Mouse (Mus musculus) C2C12 (cell line): Measurements from ENCODE around the gene Abcc4. TPM values are rescaled to one million over a fixed set of nuclear protein-coding genes. Genes with fewer than 3 reads are reported as not detected.

Experiments
- H3K27me3 ChIP-seq: one replicate; pipeline ENCODE4 v1.6.1; 2011; ENCODE audit not compliant: control insufficient read depth, insufficient read depth, insufficient read length
- H3K36me3 ChIP-seq: one replicate; pipeline ENCODE4 v1.6.1; 2011; ENCODE audit not compliant: control insufficient read depth, insufficient read depth
- H3K4me3 ChIP-seq: one replicate; pipeline ENCODE4 v1.5.1; 2011; ENCODE audit warnings: mild to moderate bottlenecking, control low read depth; ENCODE audit not compliant: poor library complexity, insufficient read depth, severe bottlenecking
- H3K79me2 ChIP-seq: one replicate; pipeline ENCODE4 v1.6.1; 2011; ENCODE audit not compliant: control insufficient read depth, insufficient read depth
- H3K79me3 ChIP-seq: one replicate; pipeline ENCODE4 v1.6.1; 2011; ENCODE audit warnings: low read depth, control low read depth
- H3ac ChIP-seq: one replicate; pipeline ENCODE3; 2011; ENCODE audit warnings: low read depth; ENCODE audit not compliant: control insufficient read depth, insufficient read length
- CEBPB ChIP-seq: IDR thresholded peaks from one replicate; pipeline ENCODE4 v1.6.1; 2011; ENCODE audit warnings: low read depth, mild to moderate bottlenecking, control low read depth, moderate library complexity
- CTCF ChIP-seq: IDR thresholded peaks from one replicate; pipeline ENCODE4 v1.5.1; 2011; ENCODE audit not compliant: control insufficient read depth, insufficient read depth, insufficient read length
- FOSL1 ChIP-seq: IDR thresholded peaks from one replicate; pipeline ENCODE4 v1.8.0; 2011; ENCODE audit warnings: mild to moderate bottlenecking, low read length; ENCODE audit not compliant: poor library complexity, insufficient read depth, severe bottlenecking
- MAX ChIP-seq: IDR thresholded peaks from one replicate; pipeline ENCODE4 v1.6.1; 2011; ENCODE audit warnings: mild to moderate bottlenecking, control low read depth
- MYOD1 ChIP-seq: IDR thresholded peaks from one replicate; pipeline ENCODE4 v1.6.1; 2011; ENCODE audit warnings: low read depth; ENCODE audit not compliant: control insufficient read depth, insufficient read length
- MYOG ChIP-seq: IDR thresholded peaks from one replicate; pipeline ENCODE4 v1.6.1; 2011; ENCODE audit not compliant: control insufficient read depth, insufficient read length; ENCODE audit errors: extremely low read depth
- USF1 ChIP-seq: IDR thresholded peaks from one replicate; pipeline ENCODE4 v1.6.1; 2011; ENCODE audit warnings: low read depth, mild to moderate bottlenecking, control low read depth, moderate library complexity
- polyA plus RNA-seq: library from polyadenylated mRNA; unstranded; fragments of >200 nt; fragmentation: generic; extraction: Trizol; gene quantifications from one replicate; pipeline ENCODE4 v1.2.1, GENCODE M21; 2012; ENCODE audit warnings: missing spikeins

Gene Abcc4
- polyA plus RNA-seq, 1 experiment: 9.0 TPM

- H3K36me3 ChIP-seq: no peaks in the 10 kb centered on the region
- H3K4me3 ChIP-seq: no peak overlapping the region
- no peaks in the 10 kb centered on the region for H3K27me3 ChIP-seq
- no peaks in the 10 kb centered on the region for H3K79me3 ChIP-seq
- H3K79me2 ChIP-seq: no peaks in the 10 kb centered on the region
- no peak for TF ChIP-seq MYOG
- TF ChIP-seq MYOD1: no peak
- no peak for TF ChIP-seq FOSL1
- TF ChIP-seq CEBPB: no peak
- TF ChIP-seq MAX: no peak
- no peak for TF ChIP-seq CTCF
- TF ChIP-seq USF1: no peak
- H3ac ChIP-seq: no peak overlapping the region
Observed at GRCm38 (mm10) chr14:118474226-118475099, 231.6 kb downstream of the Abcc4 start.

GRCm38 (mm10) chr14:118473831-118474193 is 232.2 kb downstream of the Abcc4 start:
- Histone ChIP-seq H3K79me3 (no peaks in the 10 kb centered on the region), H3K36me3 (no peaks in the 10 kb centered on the region), H3ac (no peak overlapping the region), H3K27me3 (no peaks in the 10 kb centered on the region), H3K4me3 (no peak overlapping the region), H3K79me2 (no peaks in the 10 kb centered on the region)
- TF ChIP-seq USF1 (no peak), CTCF (no peak), MAX (no peak), MYOD1 (no peak), FOSL1 (no peak), CEBPB (no peak), MYOG (no peak)

- no peak overlapping the region for H3K4me3 ChIP-seq
- TF ChIP-seq FOSL1 (no peak), MYOD1 (no peak), USF1 (no peak), CEBPB (no peak), CTCF (no peak), MAX (no peak), MYOG (no peak)
- H3K27me3 ChIP-seq: no peaks in the 10 kb centered on the region
Observed at GRCm38 (mm10) chr14:118473188-118473830, 232.7 kb downstream of the Abcc4 start.

GRCm38 (mm10) chr14:118465331-118465730 is 240.7 kb downstream of the Abcc4 start:
- Histone ChIP-seq H3ac (no peak overlapping the region), H3K79me3 (no peaks in the 10 kb centered on the region), H3K4me3 (no peak overlapping the region), H3K79me2 (no peaks in the 10 kb centered on the region), H3K36me3 (no peaks in the 10 kb centered on the region), H3K27me3 (no peaks in the 10 kb centered on the region)
- TF ChIP-seq FOSL1 (no peak), USF1 (no peak), CTCF (no peak), CEBPB (no peak), MYOD1 (no peak), MYOG (no peak), MAX (no peak)

More at GRCm38 (mm10) chr14:118473188-118473830, 232.7 kb downstream of the Abcc4 start:
- no peak overlapping the region for H3ac ChIP-seq
- H3K79me2 ChIP-seq: no peaks in the 10 kb centered on the region
- no peaks in the 10 kb centered on the region for H3K79me3 ChIP-seq
- no peaks in the 10 kb centered on the region for H3K36me3 ChIP-seq

- Histone ChIP-seq H3K4me3 (no peak overlapping the region), H3K36me3 (no peaks in the 10 kb centered on the region), H3K27me3 (no peaks in the 10 kb centered on the region), H3K79me3 (no peaks in the 10 kb centered on the region), H3K79me2 (no peaks in the 10 kb centered on the region), H3ac (no peak overlapping the region)
- no peak for TF ChIP-seq MAX
- no peak for TF ChIP-seq FOSL1
- TF ChIP-seq MYOG: no peak
- TF ChIP-seq USF1: no peak
- no peak for TF ChIP-seq CEBPB
- no peak for TF ChIP-seq CTCF
- TF ChIP-seq MYOD1: no peak
Observed at GRCm38 (mm10) chr14:118464401-118464800, 241.6 kb downstream of the Abcc4 start.

- no peaks in the 10 kb centered on the region for H3K79me2 ChIP-seq
- H3K79me3 ChIP-seq: no peaks in the 10 kb centered on the region
- TF ChIP-seq MAX: no peak
- no peak for TF ChIP-seq MYOG
- TF ChIP-seq FOSL1: no peak
- TF ChIP-seq CEBPB: no peak
- no peak for TF ChIP-seq USF1
- no peak for TF ChIP-seq CTCF
- TF ChIP-seq MYOD1: no peak
- H3K27me3 ChIP-seq: no peaks in the 10 kb centered on the region
- H3ac ChIP-seq: no peak overlapping the region
- H3K36me3 ChIP-seq: no peaks in the 10 kb centered on the region
- no peak overlapping the region for H3K4me3 ChIP-seq
Observed at GRCm38 (mm10) chr14:118452572-118452971, 253.4 kb downstream of the Abcc4 start.
